Mouse (Mus musculus): ENCODE data around the gene Ocln.

GRCm38 (mm10) chr13:100594041-100594792, 41.7 kb upstream of the Ocln start:
- TF ChIP-seq CTCF (IDR thresholded peaks at IDR 0.05; ENCODE audit: extremely low read depth, insufficient read length, insufficient replicate concordance, low read depth, low read length), result no peak
- no peak for TF ChIP-seq POLR2A (IDR thresholded peaks at IDR 0.05; ENCODE audit: low read depth, low read length)

All from small intestine, adult 2 months (tissue).